ENCODE assay signal across 9 mouse cellular contexts in the genomic region with DNA sequence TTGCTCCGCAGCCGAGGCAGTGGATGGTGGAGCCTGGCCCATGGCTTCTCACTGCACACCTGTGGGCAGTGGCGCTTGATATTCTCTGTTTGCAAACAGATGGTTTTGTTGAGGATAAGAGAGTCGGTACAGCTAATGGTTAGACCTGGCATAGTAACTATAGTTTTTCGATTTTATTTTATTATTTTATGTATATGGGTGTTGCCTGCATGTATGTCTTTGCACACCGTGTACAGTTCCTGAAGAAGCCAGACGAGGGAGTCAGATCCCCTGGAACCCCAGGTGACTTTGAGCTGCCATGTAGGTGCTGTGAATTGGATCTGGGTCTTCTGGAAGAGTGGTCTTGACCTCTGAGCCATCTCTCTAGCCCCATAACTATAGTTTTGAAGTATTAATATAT. TPM values are rescaled to one million over a fixed set of nuclear protein-coding genes. Genes with fewer than 3 reads are reported as not detected.
DNase-seq lines count a peak whose midpoint lies in the region; ATAC-seq lines count a peak whose summit lies in the region.
"Had no signal": no experiment of that assay in that cellular context is flagged by ENCODE, and none has a peak within 500 bp of the region (broad histone marks: within the 10 kb centered on the region; RNA-seq: fewer than 3 reads in every experiment).

No protein-coding gene starts in this region.

- no peaks in the 10 kb centered on the region for H3K9me3 ChIP-seq in heart, embryonic 14.5 days (ENCODE audit: control insufficient read depth, low read length)
- no peaks in the 10 kb centered on the region for H3K9me3 ChIP-seq in embryonic facial prominence, embryonic 10.5 days
- H3K9me3 ChIP-seq in heart, embryonic 16.5 days (replicated peaks; ENCODE audit: control insufficient read depth, low read length) = no peaks in the 10 kb centered on the region
- H3K9me3 ChIP-seq in midbrain, embryonic 13.5 days = no peaks in the 10 kb centered on the region
- H3K9me3 ChIP-seq: liver, embryonic 15.5 days had no signal

- DNase-seq in heart, postnatal 25 days (ENCODE audit: low spot score) = no peak
- no peak for DNase-seq in embryonic facial prominence, embryonic 10.5 days (ENCODE audit: low spot score)
- DNase-seq in gastrocnemius, postnatal 25 days = no peak
- DNase-seq in testis, postnatal 10 days (ENCODE audit: low spot score) = no peak
- no peak for DNase-seq in retina, embryonic 14.5 days (ENCODE audit: low spot score)

- H3K9ac ChIP-seq in heart, embryonic 14.5 days (ENCODE audit: low read length) = peak overlapping the region; percentile 70; the same call in 1 of the 2 replicates
- H3K9ac ChIP-seq in heart, embryonic 16.5 days (ENCODE audit: low read length) = peak overlapping the region; percentile 18
- peak overlapping the region; percentile 62 for H3K9ac ChIP-seq in midbrain, embryonic 13.5 days (replicated peaks)
- H3K9ac ChIP-seq: liver, embryonic 15.5 days had no signal

- H3K4me1 ChIP-seq in heart, embryonic 14.5 days (ENCODE audit: control insufficient read depth in 2 of 2, insufficient read depth in 2 of 2, low read length in 2 of 2) = peaks cover 61 to 83% of the 10 kb centered on the region in 2 experiments
- peaks cover 76% of the 10 kb centered on the region for H3K4me1 ChIP-seq in embryonic facial prominence, embryonic 10.5 days
- peaks cover 75% of the 10 kb centered on the region for H3K4me1 ChIP-seq in heart, embryonic 16.5 days (ENCODE audit: control insufficient read depth, insufficient read depth, low read length)
- H3K4me1 ChIP-seq in midbrain, embryonic 13.5 days (replicated peaks) = peaks cover 87% of the 10 kb centered on the region

- intact Hi-C loops in heart, postnatal 25 days (cut with DNase I) = no loop called here

- peak overlapping the region in 1 of 2 experiments; percentile 19; a peak in 1 of 4 replicates for H3K4me3 ChIP-seq in heart, embryonic 14.5 days (ENCODE audit: control insufficient read depth in 1 of 2, insufficient read depth in 1 of 2, low read depth in 1 of 2, low read length in 2 of 2)
- H3K4me3 ChIP-seq in embryonic facial prominence, embryonic 10.5 days = no peak overlapping the region
- H3K4me3 ChIP-seq in heart, embryonic 16.5 days (ENCODE audit: low read length) = 0 out of 2 replicates have a peak overlapping the region, but pooled peaks have one; percentile 32
- peak overlapping the region; percentile 21 for H3K4me3 ChIP-seq in midbrain, embryonic 13.5 days (replicated peaks)
- H3K4me3 ChIP-seq: liver, embryonic 15.5 days had no signal

- WGBS in heart, embryonic 14.5 days = 94% methylated on average over 7 of the region's 7 CpGs
- WGBS in embryonic facial prominence, embryonic 10.5 days = 88% methylated on average over 7 of the region's 7 CpGs
- WGBS in heart, embryonic 16.5 days = 84% methylated on average over 7 of the region's 7 CpGs
- 86% methylated on average over 7 of the region's 7 CpGs for WGBS in midbrain, embryonic 13.5 days

- H3K36me3 ChIP-seq in heart, embryonic 14.5 days (ENCODE audit: control insufficient read depth, insufficient read depth, low read length) = peaks cover 4% of the 10 kb centered on the region; the same call in 1 of the 2 replicates
- peaks cover 17% of the 10 kb centered on the region for H3K36me3 ChIP-seq in embryonic facial prominence, embryonic 10.5 days (replicated peaks)
- no peaks in the 10 kb centered on the region for H3K36me3 ChIP-seq in heart, embryonic 16.5 days (ENCODE audit: control insufficient read depth, insufficient read depth)
- H3K36me3 ChIP-seq in midbrain, embryonic 13.5 days = no peaks in the 10 kb centered on the region
- H3K36me3 ChIP-seq: liver, embryonic 15.5 days had no signal

- no peaks in the 10 kb centered on the region for H3K27me3 ChIP-seq in heart, embryonic 14.5 days (ENCODE audit: control insufficient read depth, insufficient read depth, low read length)
- no peaks in the 10 kb centered on the region for H3K27me3 ChIP-seq in embryonic facial prominence, embryonic 10.5 days (replicated peaks; ENCODE audit: low read depth, poor library complexity, severe bottlenecking)
- no peaks in the 10 kb centered on the region for H3K27me3 ChIP-seq in heart, embryonic 16.5 days (ENCODE audit: control insufficient read depth, insufficient read depth, low read length)
- no peaks in the 10 kb centered on the region for H3K27me3 ChIP-seq in midbrain, embryonic 13.5 days
- H3K27me3 ChIP-seq: liver, embryonic 15.5 days had no signal

- H3K4me2 ChIP-seq in heart, embryonic 14.5 days (ENCODE audit: low read length) = peak overlapping the region; percentile 57
- H3K4me2 ChIP-seq in heart, embryonic 16.5 days (ENCODE audit: low read depth, low read length) = peak overlapping the region; percentile 55; the same call in 1 of the 2 replicates
- peak overlapping the region; percentile 46 for H3K4me2 ChIP-seq in midbrain, embryonic 13.5 days (replicated peaks)
- H3K4me2 ChIP-seq: liver, embryonic 15.5 days had no signal

- ATAC-seq in heart, embryonic 14.5 days (ENCODE audit: insufficient number of reproducible peaks, insufficient read depth, low FRiP score, low read depth) = no peak
- ATAC-seq in heart, embryonic 16.5 days (replicated peaks; ENCODE audit: extremely low read depth, insufficient read depth, low FRiP score) = no peak
- no peak for ATAC-seq in midbrain, embryonic 13.5 days

- peak overlapping the region in 1 of 2 experiments; percentile 73; a peak in 1 of 4 replicates for H3K27ac ChIP-seq in heart, embryonic 14.5 days (replicated peaks in 1 of 2; ENCODE audit: control insufficient read depth in 1 of 2, insufficient read depth in 1 of 2, low read depth in 2 of 2, low read length in 2 of 2)
- peak overlapping the region; percentile 77; the same call in 1 of the 2 replicates for H3K27ac ChIP-seq in embryonic facial prominence, embryonic 10.5 days (replicated peaks)
- no peak overlapping the region for H3K27ac ChIP-seq in heart, embryonic 16.5 days (ENCODE audit: low read length)
- H3K27ac ChIP-seq in midbrain, embryonic 13.5 days = peak overlapping the region; percentile 85

RNA-seq across cellular contexts. Expression of a gene that starts 18.7 kb away (rescaled TPM):
- 6.7 and 7.3 TPM in 2 replicates for polyA plus RNA-seq in heart, embryonic 14.5 days (2014; fragmentation: Nextera tagmentation; extraction: Ambion mirVana)
- 10 to 100 TPM; 20.9 to 24.7 TPM for total RNA-seq in heart, postnatal 25 days (2021)
- 8.6 and 8.7 TPM in 2 replicates for polyA plus RNA-seq in embryonic facial prominence, embryonic 10.5 days (2016; fragmentation: Nextera tagmentation; extraction: Ambion mirVana)
- 9.0 and 9.5 TPM in 2 replicates for polyA plus RNA-seq in heart, embryonic 16.5 days (2015; fragmentation: Nextera tagmentation; extraction: Ambion mirVana)
- polyA plus RNA-seq in midbrain, embryonic 13.5 days (2015; fragmentation: Nextera tagmentation; extraction: Ambion mirVana) = 15.6 and 17.7 TPM in 2 replicates
- 10 to 100 TPM; 35.7 to 41.4 TPM for total RNA-seq in gastrocnemius, postnatal 25 days (2021)

RNA-seq across cellular contexts. Expression of a gene that starts 53.7 kb away (rescaled TPM):
- polyA plus RNA-seq in heart, embryonic 14.5 days (2014; fragmentation: Nextera tagmentation; extraction: Ambion mirVana) = 48.6 and 57.2 TPM in 2 replicates
- total RNA-seq in heart, postnatal 25 days (2021) = 100 to 1,000 TPM; 168 to 194 TPM
- polyA plus RNA-seq in embryonic facial prominence, embryonic 10.5 days (2016; fragmentation: Nextera tagmentation; extraction: Ambion mirVana) = 50.0 and 61.5 TPM in 2 replicates
- 49.2 and 53.8 TPM in 2 replicates for polyA plus RNA-seq in heart, embryonic 16.5 days (2015; fragmentation: Nextera tagmentation; extraction: Ambion mirVana)
- 35.8 and 45.9 TPM in 2 replicates for polyA plus RNA-seq in midbrain, embryonic 13.5 days (2015; fragmentation: Nextera tagmentation; extraction: Ambion mirVana)
- 100 to 1,000 TPM; 192 to 211 TPM for total RNA-seq in gastrocnemius, postnatal 25 days (2021)

Comparison
In these comparisons a context has a peak if more than half of its experiments do, and no peak if none do; other contexts are left out.
1. H3K9ac ChIP-seq: peak in every context shown above with its lines; median percentile 70 in heart, embryonic 14.5 days; 62 in midbrain, embryonic 13.5 days; 18 in heart, embryonic 16.5 days.